Mouse (Mus musculus) midbrain, embryonic 15.5 days (tissue): Measurements from ENCODE around the gene Ppp2r5a. TPM values are rescaled to one million over a fixed set of nuclear protein-coding genes. Genes with fewer than 3 reads are reported as not detected.
"Not testable (repeated sequence)": the region's sequence is repeated elsewhere in the genome, so short reads cannot be mapped to it uniquely, and the experiment has no call there.

Experiments used
- ATAC-seq: fragments of 200-750 bp; cut with Nextera tagmentation; replicated peaks from 2 replicates; pipeline ENCODE4 v1.8.0; 2017; ENCODE audit warnings: moderate TSS enrichment
- H3K27ac ChIP-seq: fragments of 300-500 bp; sonication (generic); 2 replicates; pipeline ENCODE4 v1.5.1; 2015; ENCODE audit warnings: mild to moderate bottlenecking, inconsistent platforms
- H3K27me3 ChIP-seq: fragments of 300-500 bp; sonication (generic); replicated peaks from 2 replicates; pipeline ENCODE4 v1.6.1; 2015; ENCODE audit warnings: inconsistent platforms
- H3K36me3 ChIP-seq: fragments of 300-500 bp; sonication (generic); replicated peaks from 2 replicates; pipeline ENCODE4 v1.6.1; 2015; ENCODE audit warnings: inconsistent platforms
- H3K4me1 ChIP-seq: fragments of 300-500 bp; sonication (generic); 2 replicates; pipeline ENCODE4 v1.6.1; 2015; ENCODE audit warnings: inconsistent platforms
- H3K4me2 ChIP-seq: fragments of 300-500 bp; sonication (generic); 2 replicates; pipeline ENCODE4 v1.6.1; 2015; ENCODE audit warnings: inconsistent platforms, mild to moderate bottlenecking, moderate library complexity
- H3K4me3 ChIP-seq: fragments of 300-500 bp; sonication (generic); 2 replicates; pipeline ENCODE4 v1.5.1; 2015; ENCODE audit warnings: mild to moderate bottlenecking, inconsistent platforms
- H3K9ac ChIP-seq: fragments of 300-500 bp; sonication (generic); 2 replicates; pipeline ENCODE4 v1.6.1; 2015; ENCODE audit warnings: mild to moderate bottlenecking, inconsistent platforms
- H3K9me3 ChIP-seq: fragments of 300-500 bp; sonication (generic); 2 replicates; pipeline ENCODE4 v1.6.1; 2016; ENCODE audit warnings: inconsistent platforms
- WGBS: fragments of 180-500 bp; shearing (Covaris S2); methylation state at CpG from one replicate; pipeline ENCODE4 v1.1.7; 2015; ENCODE audit warnings: mixed read lengths; 5-methylcytosine and 5-hydroxymethylcytosine counted together
- polyA plus RNA-seq: library from polyadenylated mRNA; unstranded; fragments of >200 nt; fragmentation: Nextera tagmentation; extraction: Ambion mirVana; gene quantifications from 2 replicates; pipeline ENCODE4 v1.2.1, GENCODE M21; 2015

Gene Ppp2r5a
- polyA plus RNA-seq, 1 experiment from 2014 or later, result 9.4 TPM

- H3K27me3 ChIP-seq, result no peaks in the 10 kb centered on the region
- H3K9ac ChIP-seq, result no peak overlapping the region
- ATAC-seq, result no peak
- WGBS, result 88% methylated on average over 15 of the region's 15 CpGs
- H3K4me1 ChIP-seq, result peaks cover 8% of the 10 kb centered on the region
- no peak overlapping the region for H3K4me2 ChIP-seq
- H3K36me3 ChIP-seq, result no peaks in the 10 kb centered on the region
- H3K9me3 ChIP-seq, result no peaks in the 10 kb centered on the region
- H3K4me3 ChIP-seq, result no peak overlapping the region
- no peak overlapping the region for H3K27ac ChIP-seq
Observed at GRCm38 (mm10) chr1:191432023-191432422, 29.0 kb upstream of the Ppp2r5a start.

- WGBS, result 73% methylated on average over 7 of the region's 7 CpGs
- Histone ChIP-seq H3K4me1 (no peaks in the 10 kb centered on the region), H3K9me3 (no peaks in the 10 kb centered on the region), H3K4me2 (no peak overlapping the region), H3K27me3 (no peaks in the 10 kb centered on the region), H3K27ac (no peak overlapping the region), H3K36me3 (no peaks in the 10 kb centered on the region), H3K9ac (no peak overlapping the region), H3K4me3 (no peak overlapping the region)
- ATAC-seq, result no peak
Observed at GRCm38 (mm10) chr1:191430121-191430520, 27.0 kb upstream of the Ppp2r5a start.

DNA sequence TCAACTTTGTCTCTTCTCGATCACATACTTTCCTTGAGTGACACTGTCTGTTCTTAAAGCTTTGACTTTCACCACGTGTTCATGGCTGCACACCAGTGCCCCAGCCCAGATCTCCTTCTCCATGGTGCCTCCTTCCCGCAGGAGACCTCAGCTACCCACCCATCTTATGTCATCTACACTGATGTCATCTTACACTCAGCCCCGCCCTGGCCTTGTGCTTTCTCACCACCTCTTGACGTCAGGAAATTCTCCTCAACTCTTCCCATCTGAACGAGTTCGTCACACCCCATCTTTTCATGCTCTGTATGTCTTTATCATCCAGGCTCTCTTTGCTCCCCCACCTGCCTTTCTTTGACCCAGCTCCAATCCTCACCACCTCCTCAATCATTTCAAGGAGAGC is 22.8 kb upstream of the Ppp2r5a start:
- Histone ChIP-seq H3K36me3 (no peaks in the 10 kb centered on the region), H3K9me3 (no peaks in the 10 kb centered on the region), H3K27ac (no peak overlapping the region), H3K4me2 (no peak overlapping the region), H3K4me3 (no peak overlapping the region), H3K27me3 (no peaks in the 10 kb centered on the region), H3K9ac (no peak overlapping the region), H3K4me1 (no peaks in the 10 kb centered on the region)
- WGBS, result 70% methylated on average over 7 of the region's 7 CpGs
- ATAC-seq, result no peak

DNA sequence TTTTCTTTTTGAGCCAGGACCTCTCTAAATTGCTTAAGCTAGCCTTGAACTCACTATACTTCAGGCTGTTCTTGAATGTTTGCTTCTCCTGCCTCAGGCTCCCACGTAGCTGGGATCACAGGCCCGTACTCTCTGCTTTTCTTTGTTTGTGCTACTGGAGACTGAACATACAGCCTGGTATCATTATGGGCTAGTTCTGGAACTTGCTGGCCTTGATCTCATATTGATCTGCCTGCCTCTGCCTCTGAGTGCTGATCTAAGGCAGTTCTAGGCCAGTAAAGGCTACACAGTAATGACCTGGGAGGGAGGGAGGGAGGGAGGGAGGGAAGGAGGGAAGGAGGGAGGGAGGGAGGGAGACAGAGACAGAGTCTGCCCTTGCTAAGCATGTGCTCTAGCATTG is 20.1 kb upstream of the Ppp2r5a start:
- Histone ChIP-seq H3K27ac (no peak overlapping the region), H3K9me3 (no peaks in the 10 kb centered on the region), H3K9ac (no peak overlapping the region), H3K27me3 (no peaks in the 10 kb centered on the region), H3K4me1 (no peaks in the 10 kb centered on the region), H3K4me2 (no peak overlapping the region), H3K4me3 (no peak overlapping the region), H3K36me3 (no peaks in the 10 kb centered on the region)
- ATAC-seq, result no peak
- WGBS, result 58% methylated on average over 2 of the region's 2 CpGs

- not testable (repeated sequence) for H3K9ac ChIP-seq, H3K9me3 ChIP-seq, H3K27ac ChIP-seq, H3K4me3 ChIP-seq, H3K4me1 ChIP-seq, ATAC-seq, H3K36me3 ChIP-seq, H3K27me3 ChIP-seq, H3K4me2 ChIP-seq
- WGBS, result 74% methylated on average over 3 of the region's 3 CpGs
Observed at GRCm38 (mm10) chr1:191422714-191423113, 19.6 kb upstream of the Ppp2r5a start.

DNA sequence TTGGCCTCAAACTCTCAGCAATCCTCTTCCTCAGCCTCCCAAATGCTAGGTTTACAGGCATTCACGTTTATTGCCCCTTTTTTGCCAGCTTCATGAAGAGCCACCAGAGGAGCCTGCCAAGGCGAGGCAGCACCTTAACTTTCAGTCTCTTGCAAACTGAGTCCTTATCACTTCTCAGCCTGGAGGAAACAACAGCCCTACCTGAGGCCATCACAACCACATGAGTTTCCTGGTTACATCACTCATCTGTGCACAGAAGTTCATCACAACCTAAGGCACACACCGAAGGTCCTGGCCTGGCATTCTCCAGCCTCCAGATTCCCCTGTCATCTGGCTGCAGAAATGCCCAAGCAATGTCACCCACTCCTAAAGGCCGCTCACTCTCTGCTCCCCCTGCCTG is 19.1 kb upstream of the Ppp2r5a start:
- H3K9me3 ChIP-seq, result no peaks in the 10 kb centered on the region
- no peak overlapping the region for H3K27ac ChIP-seq
- no peak overlapping the region for H3K9ac ChIP-seq
- no peaks in the 10 kb centered on the region for H3K36me3 ChIP-seq
- 75% methylated on average over 4 of the region's 4 CpGs for WGBS
- H3K4me1 ChIP-seq, result no peaks in the 10 kb centered on the region
- no peak for ATAC-seq
- H3K4me3 ChIP-seq, result no peak overlapping the region
- no peak overlapping the region for H3K4me2 ChIP-seq
- no peaks in the 10 kb centered on the region for H3K27me3 ChIP-seq

DNA sequence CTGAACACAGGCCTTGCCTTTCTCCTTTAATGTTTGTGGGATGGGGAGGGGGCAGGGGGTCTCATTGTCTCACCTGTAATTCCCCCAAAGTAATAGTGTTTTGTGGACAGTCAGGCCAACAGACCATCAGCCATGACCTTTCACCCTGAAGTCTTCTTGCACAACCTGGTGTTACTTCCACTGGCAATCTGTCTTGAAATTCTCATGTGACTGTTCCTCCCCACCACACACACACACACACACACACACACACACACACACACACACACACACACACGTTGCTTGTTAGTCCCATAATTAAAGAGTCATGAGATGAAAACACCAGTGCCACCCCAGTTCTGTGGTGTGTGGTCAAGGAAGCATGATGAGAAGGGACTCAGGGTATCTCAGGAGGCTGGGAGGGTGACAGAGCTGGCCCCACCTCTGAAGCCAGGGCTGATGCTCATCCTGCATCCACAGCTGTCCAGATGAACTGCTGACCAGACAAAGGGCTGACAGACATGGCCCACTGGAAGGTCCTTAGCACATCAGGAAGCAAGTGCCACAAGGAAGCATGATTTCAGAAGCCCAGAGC is 18.4 kb upstream of the Ppp2r5a start:
- H3K27me3 ChIP-seq, result no peaks in the 10 kb centered on the region
- H3K4me1 ChIP-seq, result no peaks in the 10 kb centered on the region
- no peak overlapping the region for H3K27ac ChIP-seq
- H3K36me3 ChIP-seq, result no peaks in the 10 kb centered on the region
- H3K9ac ChIP-seq, result no peak overlapping the region
- WGBS, result 62% methylated on average over 1 of the region's 1 CpGs
- ATAC-seq, result no peak
- no peak overlapping the region for H3K4me3 ChIP-seq
- no peak overlapping the region for H3K4me2 ChIP-seq
- no peaks in the 10 kb centered on the region for H3K9me3 ChIP-seq

- no peaks in the 10 kb centered on the region for H3K36me3 ChIP-seq
- no peaks in the 10 kb centered on the region for H3K4me1 ChIP-seq
- no peak for ATAC-seq
- no peaks in the 10 kb centered on the region for H3K27me3 ChIP-seq
- H3K27ac ChIP-seq, result no peak overlapping the region
- 66% methylated on average over 6 of the region's 6 CpGs for WGBS
- H3K9ac ChIP-seq, result no peak overlapping the region
- no peak overlapping the region for H3K4me3 ChIP-seq
- H3K4me2 ChIP-seq, result no peak overlapping the region
- no peaks in the 10 kb centered on the region for H3K9me3 ChIP-seq
Observed at GRCm38 (mm10) chr1:191420930-191421404, 17.9 kb upstream of the Ppp2r5a start.

GRCm38 (mm10) chr1:191419991-191420751 is 17.1 kb upstream of the Ppp2r5a start:
- H3K27ac ChIP-seq, result no peak overlapping the region
- H3K4me3 ChIP-seq, result no peak overlapping the region
- no peak overlapping the region for H3K9ac ChIP-seq
- 55% methylated on average over 8 of the region's 8 CpGs for WGBS
- no peaks in the 10 kb centered on the region for H3K4me1 ChIP-seq
- no peak overlapping the region for H3K4me2 ChIP-seq
- H3K36me3 ChIP-seq, result no peaks in the 10 kb centered on the region
- H3K27me3 ChIP-seq, result no peaks in the 10 kb centered on the region
- no peaks in the 10 kb centered on the region for H3K9me3 ChIP-seq
- ATAC-seq, result no peak

DNA sequence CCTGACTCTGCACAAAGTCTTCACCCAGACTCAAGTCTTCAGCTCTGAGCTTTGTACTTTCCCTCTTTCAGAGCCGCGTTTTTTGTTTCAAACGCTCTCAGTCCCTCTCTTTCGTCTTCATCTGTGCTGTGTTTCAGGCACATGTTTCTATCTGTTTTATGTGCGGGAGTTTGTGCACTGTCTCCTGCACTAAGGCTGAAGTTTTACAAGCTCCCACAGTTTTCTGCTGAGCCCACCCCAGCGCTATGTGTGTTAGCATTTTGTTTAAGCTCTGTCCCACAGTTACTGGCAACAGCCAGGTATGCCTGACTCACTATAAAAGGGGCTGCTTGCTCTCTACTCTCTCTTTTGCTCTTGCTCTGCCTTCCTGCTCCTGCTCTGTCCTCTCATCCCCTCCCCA is 16.3 kb upstream of the Ppp2r5a start:
- Histone ChIP-seq H3K4me2 (no peak overlapping the region), H3K27me3 (no peaks in the 10 kb centered on the region), H3K4me3 (no peak overlapping the region), H3K9me3 (no peaks in the 10 kb centered on the region), H3K9ac (no peak overlapping the region), H3K27ac (no peak overlapping the region), H3K36me3 (no peaks in the 10 kb centered on the region), H3K4me1 (no peaks in the 10 kb centered on the region)
- WGBS, result 59% methylated on average over 6 of the region's 6 CpGs
- no peak for ATAC-seq

GRCm38 (mm10) chr1:191418936-191419335 is 15.9 kb upstream of the Ppp2r5a start:
- H3K4me1 ChIP-seq, result no peaks in the 10 kb centered on the region
- H3K9ac ChIP-seq, result no peak overlapping the region
- 84% methylated on average over 4 of the region's 4 CpGs for WGBS
- H3K27ac ChIP-seq, result no peak overlapping the region
- no peak for ATAC-seq
- no peaks in the 10 kb centered on the region for H3K36me3 ChIP-seq
- H3K4me3 ChIP-seq, result no peak overlapping the region
- no peaks in the 10 kb centered on the region for H3K27me3 ChIP-seq
- H3K9me3 ChIP-seq, result no peaks in the 10 kb centered on the region
- no peak overlapping the region for H3K4me2 ChIP-seq

- H3K4me2 ChIP-seq, result no peak overlapping the region
- H3K9me3 ChIP-seq, result no peaks in the 10 kb centered on the region
- no peak overlapping the region for H3K4me3 ChIP-seq
- no peak overlapping the region for H3K9ac ChIP-seq
- H3K27ac ChIP-seq, result no peak overlapping the region
- no peaks in the 10 kb centered on the region for H3K27me3 ChIP-seq
- 89% methylated on average over 5 of the region's 5 CpGs for WGBS
- ATAC-seq, result no peak
- H3K4me1 ChIP-seq, result no peaks in the 10 kb centered on the region
- H3K36me3 ChIP-seq, result no peaks in the 10 kb centered on the region
Observed at GRCm38 (mm10) chr1:191417111-191417510, 14.0 kb upstream of the Ppp2r5a start.

- 39% methylated on average over 3 of the region's 3 CpGs for WGBS
- Histone ChIP-seq H3K9ac (no peak overlapping the region), H3K9me3 (no peaks in the 10 kb centered on the region), H3K4me1 (no peaks in the 10 kb centered on the region), H3K36me3 (no peaks in the 10 kb centered on the region), H3K4me2 (no peak overlapping the region), H3K27me3 (no peaks in the 10 kb centered on the region), H3K4me3 (no peak overlapping the region), H3K27ac (no peak overlapping the region)
- ATAC-seq, result no peak
Observed at GRCm38 (mm10) chr1:191416611-191417010, 13.5 kb upstream of the Ppp2r5a start.
